Mouse (Mus musculus) adrenal gland, adult 18-20 months (tissue): Measurements from ENCODE around the gene 0610010K14Rik. TPM values are rescaled to one million over a fixed set of nuclear protein-coding genes. Genes with fewer than 3 reads are reported as not detected.

Experiments used
- DNase-seq, 2 experiments: peaks; one replicate each; pipeline ENCODE4 v3.0.0; 2021 to 2022; ENCODE audit warnings: low spot score in 2 of 2
- microRNA-seq, 2 experiments: library from miRNA; unstranded; fragments of <30 nt; microRNA quantifications; one replicate each; pipeline ENCODE4 v1.2.0; 2021; ENCODE audit warnings: borderline number of aligned reads in 2 of 2
- total RNA-seq, 2 experiments: library from RNA; stranded (reverse); gene quantifications; 1 replicate in 1 of 2; 2 replicates in 1 of 2; pipeline ENCODE4 v1.2.3; 2021

The 0610010K14Rik gene
- total RNA-seq, 2 experiments from 2014 or later, result 33.7 to 37.3 TPM

DNA sequence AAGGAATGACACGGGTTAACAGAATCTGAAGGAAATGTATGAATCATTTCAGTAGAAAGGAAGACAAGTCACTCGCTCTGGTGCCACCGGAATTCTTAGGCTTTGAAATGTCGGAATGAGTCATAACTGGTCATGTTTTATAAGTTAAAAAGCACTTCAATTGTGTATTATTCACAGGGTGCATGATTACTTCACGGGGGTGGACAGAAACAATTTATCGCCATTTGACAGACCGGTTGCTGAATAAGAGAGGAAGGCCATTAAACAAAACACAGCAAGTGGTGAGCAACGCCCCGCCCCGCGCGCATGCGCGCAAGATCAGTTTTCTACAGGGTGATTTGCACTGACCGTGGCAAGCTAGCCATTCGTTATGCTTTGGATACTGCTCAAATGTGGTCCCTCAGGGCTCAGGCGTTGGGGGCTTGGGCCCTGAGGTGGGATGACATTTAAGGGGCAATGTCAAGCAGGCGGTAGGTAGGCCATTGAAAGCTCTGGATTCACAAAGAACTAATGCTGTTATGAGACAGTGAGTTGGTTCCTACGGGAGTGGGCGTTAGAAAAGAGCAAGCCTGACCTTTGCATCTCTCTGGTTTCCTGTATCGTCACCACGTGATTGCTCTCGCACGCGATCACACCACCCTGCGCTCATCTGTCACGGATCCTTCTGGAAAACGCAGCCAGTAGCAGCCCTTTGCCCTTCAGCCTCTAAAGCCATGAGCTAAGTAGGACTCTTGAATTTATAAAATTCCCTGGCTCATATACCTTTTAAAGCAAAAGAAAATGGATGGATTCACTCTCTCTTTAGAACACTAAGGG is 48.2 kb downstream of the 0610010K14Rik start:
- peak in 1 of 2 experiments; percentile 36 for DNase-seq

Small RNA genes within 50 kb of the gene (microRNA-seq; reads per million reads assigned to microRNA genes)
- gene Mir195a, result 1,239 to 1,648 reads per million in 2 experiments
- 0 reads per million in 2 experiments for gene Mir497
- gene Mir497b, result 0 reads per million in 2 experiments

Other genes starting within 250 kb of the 0610010K14Rik start
- 100 to 1,000 TPM; 436 to 473 TPM for gene Gabarap, start 246.8 kb downstream of the 0610010K14Rik start, total RNA-seq
- gene Phf23, start 242.1 kb downstream of the 0610010K14Rik start, total RNA-seq, result 10 to 100 TPM; 51.5 to 57.5 TPM
- 10 to 100 TPM; 13.8 to 14.9 TPM for gene Dvl2, start 237.3 kb downstream of the 0610010K14Rik start, total RNA-seq
- gene Acadvl, start 222.5 kb downstream of the 0610010K14Rik start, total RNA-seq, result 1,000 to 10,000 TPM in 1 of 2 experiments, 100 to 1,000 TPM in 1; 522 to 1,041 TPM
- 10 to 100 TPM; 24.6 to 33.0 TPM for gene Dlg4, start 221.0 kb downstream of the 0610010K14Rik start, total RNA-seq
- gene Asgr1, start 183.8 kb downstream of the 0610010K14Rik start, total RNA-seq, result under 1 TPM in 1 of 2 experiments, not detected in 1; 0.50 TPM
- 1 to 10 TPM in 1 of 2 experiments, under 1 TPM in 1; 0.83 to 2.5 TPM for gene Asgr2, start 145.3 kb downstream of the 0610010K14Rik start, total RNA-seq
- 1 to 10 TPM; 3.8 to 9.2 TPM for gene Mgl2, start 107.6 kb downstream of the 0610010K14Rik start, total RNA-seq
- 1 to 10 TPM; 2.5 to 9.2 TPM for gene Clec10a, start 81.7 kb downstream of the 0610010K14Rik start, total RNA-seq
- gene Slc16a11, start 25.2 kb downstream of the 0610010K14Rik start, total RNA-seq, result 1 to 10 TPM in 1 of 2 experiments, under 1 TPM in 1; 0.53 to 1.1 TPM
- 1 to 10 TPM; 2.4 to 2.9 TPM for gene Slc16a13, start 16.9 kb downstream of the 0610010K14Rik start, total RNA-seq
- 10 to 100 TPM in 1 of 2 experiments, 1 to 10 TPM in 1; 7.4 to 22.5 TPM for gene Bcl6b, start 8.1 kb downstream of the 0610010K14Rik start, total RNA-seq
- 1 to 10 TPM; 4.3 to 5.3 TPM for gene Gm21988, start 1.9 kb upstream of the 0610010K14Rik start, total RNA-seq
- gene Rnasek, start 1.9 kb upstream of the 0610010K14Rik start, total RNA-seq, result 100 to 1,000 TPM; 179 to 279 TPM
- 1 to 10 TPM in 1 of 2 experiments, under 1 TPM in 1; 0.96 to 1.1 TPM for gene Alox12, start 17.4 kb upstream of the 0610010K14Rik start, total RNA-seq
- gene Alox12e, start 84.7 kb upstream of the 0610010K14Rik start, total RNA-seq, result not detected
- gene Alox15, start 114.1 kb upstream of the 0610010K14Rik start, total RNA-seq, result 1 to 10 TPM; 2.8 to 7.9 TPM
- gene Pelp1, start 172.1 kb upstream of the 0610010K14Rik start, total RNA-seq, result 10 to 100 TPM; 17.3 to 21.3 TPM
- 10 to 100 TPM; 21.4 to 25.4 TPM for gene Arrb2, start 194.7 kb upstream of the 0610010K14Rik start, total RNA-seq
- gene Med11, start 214.0 kb upstream of the 0610010K14Rik start, total RNA-seq, result 10 to 100 TPM; 17.0 to 18.0 TPM
- gene Zmynd15, start 221.5 kb upstream of the 0610010K14Rik start, total RNA-seq, result 1 to 10 TPM; 2.8 to 2.9 TPM
- gene Cxcl16, start 222.1 kb upstream of the 0610010K14Rik start, total RNA-seq, result 10 to 100 TPM; 11.3 to 18.3 TPM